Mouse (Mus musculus) spleen, postnatal 36 days (tissue): ENCODE measurements around the gene Igfbp6.

Experiments used
- DNase-seq, 2 experiments: peaks; one replicate each; pipeline ENCODE4 v3.0.0; 2022; ENCODE audit warnings: low spot score in 2 of 2, mixed read lengths in 1 of 2

Igfbp6 gene

GRCm38 (mm10) chr15:102175736-102176319 is 31.7 kb downstream of the Igfbp6 start:
- no peak for DNase-seq

DNA sequence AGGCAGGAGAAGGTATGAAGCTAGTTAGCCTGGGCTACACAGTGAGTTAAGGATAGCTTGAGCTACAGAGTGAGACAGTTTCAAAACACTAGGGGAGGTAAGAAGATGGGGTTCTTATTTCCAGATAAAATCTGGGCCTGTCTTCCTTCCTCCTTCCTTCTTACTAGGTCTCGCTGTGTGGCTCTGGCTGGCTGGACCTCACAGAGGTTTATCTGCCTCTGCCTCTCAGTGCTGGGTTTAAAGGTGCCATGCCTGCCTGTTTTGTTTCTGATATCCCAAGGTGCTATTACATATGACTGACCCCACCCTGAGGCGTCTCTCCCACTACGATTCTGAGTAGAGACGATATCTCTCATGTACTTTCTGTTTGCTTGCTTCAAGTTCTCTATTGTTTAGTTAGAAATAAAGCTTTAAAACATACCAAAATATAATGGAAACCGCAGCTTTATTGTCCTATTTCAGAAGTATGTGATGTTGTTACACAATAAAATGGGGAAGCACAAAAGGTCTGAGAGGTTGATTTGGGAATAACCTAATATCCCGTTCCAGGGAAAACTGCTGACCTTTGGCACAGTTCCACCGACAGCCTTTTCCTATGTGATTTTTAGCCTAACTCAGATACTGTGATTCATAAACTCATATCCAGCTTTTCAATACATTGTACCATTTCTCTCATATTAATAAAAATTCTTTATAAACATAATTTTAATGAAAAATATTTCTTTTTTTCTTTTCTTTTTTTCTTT is 32.6 kb downstream of the Igfbp6 start:
- DNase-seq = no peak

GRCm38 (mm10) chr15:102177417-102177816 is 33.3 kb downstream of the Igfbp6 start:
- DNase-seq = no peak

GRCm38 (mm10) chr15:102178279-102178678 is 34.1 kb downstream of the Igfbp6 start:
- DNase-seq = peak; percentile 74 to 81

DNA sequence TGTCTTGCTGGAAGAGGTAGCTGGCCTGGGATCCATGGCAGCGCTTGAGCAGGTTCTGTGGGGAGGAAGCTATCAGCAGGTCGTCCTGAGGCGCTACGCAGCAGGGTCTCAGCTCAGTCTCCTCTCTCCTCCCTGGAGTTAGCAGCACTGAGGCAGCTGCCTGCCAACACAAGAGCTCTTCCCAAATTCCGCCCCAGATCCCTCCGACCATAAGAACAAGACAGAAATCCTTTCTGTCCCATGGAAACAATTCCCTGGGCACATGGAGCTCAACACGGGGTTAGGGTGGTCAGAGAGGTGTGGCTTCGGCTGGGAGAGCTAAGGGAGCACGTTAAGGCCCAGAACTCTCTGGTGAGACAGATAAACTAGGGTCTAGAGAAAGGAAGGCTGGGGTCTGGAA is 34.9 kb downstream of the Igfbp6 start:
- DNase-seq = no peak

GRCm38 (mm10) chr15:102179924-102180323 is 35.8 kb downstream of the Igfbp6 start:
- DNase-seq = no peak

DNA sequence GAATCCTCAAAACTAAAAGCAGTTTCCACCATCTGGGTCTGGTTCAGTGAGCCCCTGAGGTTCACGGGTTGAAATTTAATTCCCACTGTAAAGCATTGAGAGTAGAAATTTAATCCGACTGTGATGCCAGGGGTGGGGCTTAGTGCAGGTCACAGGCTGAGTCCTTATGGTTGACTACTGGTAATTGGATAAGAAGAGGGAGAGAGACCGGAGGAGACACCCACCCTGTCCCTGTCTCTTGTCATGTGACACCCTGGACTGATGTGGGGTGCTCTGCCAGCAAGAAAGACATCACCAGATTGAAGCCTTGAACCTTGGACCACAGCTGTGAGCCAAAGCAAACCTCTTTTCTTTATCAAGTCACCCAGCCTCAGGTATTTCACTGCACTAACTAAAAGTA is 38.9 kb downstream of the Igfbp6 start:
- DNase-seq = no peak

DNA sequence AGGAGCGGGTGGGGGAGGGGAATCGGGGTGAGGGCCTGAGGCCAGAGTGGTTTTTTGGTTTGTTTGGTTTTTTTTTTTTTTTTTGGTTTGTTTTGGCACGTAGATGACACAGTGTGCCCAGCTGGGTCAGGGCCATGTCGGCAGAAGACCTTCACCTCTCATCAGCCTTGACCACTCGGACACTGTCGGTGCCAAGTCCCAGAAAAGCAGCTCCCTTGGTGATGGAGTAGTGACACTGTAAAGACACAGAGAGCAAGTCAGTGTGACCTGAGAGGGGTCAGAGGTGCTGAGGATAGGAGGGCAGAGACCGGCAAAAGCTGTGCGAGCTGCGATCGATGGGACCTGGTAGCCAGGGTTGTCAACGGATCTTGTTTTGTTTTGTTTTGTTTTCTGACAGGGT is 42.1 kb downstream of the Igfbp6 start:
- DNase-seq = no peak

DNA sequence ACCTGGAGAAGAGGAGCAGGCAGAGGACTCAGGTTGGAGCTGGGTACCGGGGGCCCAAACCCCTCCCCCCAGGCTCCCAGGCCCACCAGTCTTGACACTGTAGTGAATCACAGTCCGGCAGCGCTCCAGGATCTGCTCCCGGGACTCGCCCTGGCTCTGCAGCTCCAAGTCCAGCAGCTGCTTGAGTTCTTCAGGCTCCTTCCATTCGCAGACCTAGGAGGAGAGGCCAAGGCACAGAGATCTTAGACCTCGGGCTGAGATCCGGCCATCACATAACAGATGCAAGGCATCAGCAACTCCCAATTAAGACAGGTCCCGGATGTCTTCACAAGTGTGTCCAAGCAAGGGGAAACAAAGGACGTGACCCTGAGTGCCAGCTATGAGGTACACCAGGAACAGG is 43.9 kb downstream of the Igfbp6 start:
- no peak for DNase-seq

GRCm38 (mm10) chr15:102188883-102189282 is 44.7 kb downstream of the Igfbp6 start:
- no peak for DNase-seq

- DNase-seq = no peak
These were observed 47.5 kb downstream of the Igfbp6 start for GRCm38 (mm10) chr15:102191699-102192098.

- no peak for DNase-seq
These were observed 48.2 kb downstream of the Igfbp6 start for GRCm38 (mm10) chr15:102192271-102192812.

DNA sequence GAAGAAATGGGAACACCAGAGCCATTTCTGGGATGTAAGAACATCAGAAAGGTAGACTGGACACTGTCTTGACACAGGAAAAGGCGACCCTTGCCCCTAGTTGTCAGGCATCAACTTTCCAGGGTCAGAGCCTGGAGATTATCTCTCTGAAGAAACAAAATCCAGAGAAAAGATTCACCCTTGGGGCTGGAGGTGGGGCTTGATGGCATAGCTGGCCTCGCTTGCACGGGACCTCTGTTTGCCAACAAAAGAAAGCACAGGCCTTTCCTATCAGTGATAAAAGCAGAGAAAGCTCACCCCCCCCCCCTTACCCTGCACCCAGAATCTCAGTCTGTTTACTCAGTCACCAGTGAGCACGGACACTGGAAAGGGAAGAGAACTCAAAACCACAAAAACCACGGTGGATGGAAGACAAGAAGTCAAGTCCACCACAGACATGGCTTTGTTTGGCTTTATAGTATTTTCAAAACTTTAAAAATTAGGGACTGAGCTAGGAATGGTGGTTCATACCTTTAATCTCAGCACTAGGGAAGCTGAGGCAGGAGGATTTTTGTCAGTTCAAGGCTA is 48.7 kb downstream of the Igfbp6 start:
- no peak for DNase-seq

DNA sequence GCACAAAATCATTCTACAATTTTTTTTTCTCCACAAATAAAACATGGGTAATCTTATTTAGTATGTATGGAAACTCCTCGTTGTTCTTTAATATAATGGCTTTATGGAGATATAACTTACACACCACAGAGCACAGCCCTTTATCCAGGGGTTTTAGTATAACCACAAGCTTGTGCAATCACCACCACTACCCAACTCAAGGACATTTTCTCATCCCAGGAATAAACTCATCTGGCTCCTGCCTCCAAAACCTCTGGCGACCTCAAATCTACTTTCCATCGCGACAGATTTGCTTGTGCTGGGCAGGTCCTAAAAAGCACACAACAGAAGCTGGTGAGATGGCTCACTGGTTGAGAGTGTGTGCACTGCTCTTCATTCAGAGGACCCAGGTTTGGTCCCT is 49.5 kb downstream of the Igfbp6 start:
- no peak for DNase-seq

- DNase-seq = no peak
These were observed 50.3 kb downstream of the Igfbp6 start for GRCm38 (mm10) chr15:102194439-102194838.

DNA sequence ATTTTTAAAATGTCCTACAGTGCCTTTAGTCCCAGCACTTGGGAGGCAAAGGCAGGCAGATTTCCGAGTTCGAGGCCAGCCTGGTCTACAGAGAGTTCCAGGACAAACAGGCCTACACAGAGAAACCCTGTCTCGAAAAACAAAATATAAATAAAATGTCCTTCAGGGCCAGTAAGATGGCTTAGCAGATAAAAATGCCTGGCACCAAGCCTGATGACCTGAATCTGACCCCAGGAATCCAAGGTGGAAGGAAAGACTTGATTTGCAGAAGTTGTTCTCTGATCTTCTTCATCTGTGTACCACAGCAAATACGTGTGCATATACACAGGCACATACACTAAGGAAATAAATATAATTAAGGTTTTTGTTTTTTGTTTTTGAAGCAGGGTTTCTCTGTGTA is 51.2 kb downstream of the Igfbp6 start:
- no peak for DNase-seq

DNA sequence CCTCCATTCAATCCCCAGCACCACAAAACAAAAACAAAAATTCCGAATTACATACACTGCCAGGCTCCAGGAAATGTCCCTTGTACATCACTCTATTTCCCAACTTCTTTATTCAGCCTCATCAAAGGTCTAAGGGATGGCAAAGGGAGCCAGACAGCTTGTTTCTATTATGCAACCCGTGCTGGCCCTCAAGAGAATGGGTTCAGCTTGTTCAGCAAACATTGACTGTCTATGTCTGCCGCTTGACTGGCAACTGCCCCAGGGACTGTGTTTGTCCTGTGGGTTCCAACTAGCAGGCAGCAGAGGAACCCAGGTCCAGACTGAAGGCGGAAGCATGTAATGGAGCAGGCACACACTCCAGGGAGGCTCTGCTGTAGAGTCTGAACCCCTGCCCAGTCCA is 54.7 kb downstream of the Igfbp6 start:
- DNase-seq = no peak
